Mouse (Mus musculus): Measurements from ENCODE around the gene Reck.

Reck gene

DNA sequence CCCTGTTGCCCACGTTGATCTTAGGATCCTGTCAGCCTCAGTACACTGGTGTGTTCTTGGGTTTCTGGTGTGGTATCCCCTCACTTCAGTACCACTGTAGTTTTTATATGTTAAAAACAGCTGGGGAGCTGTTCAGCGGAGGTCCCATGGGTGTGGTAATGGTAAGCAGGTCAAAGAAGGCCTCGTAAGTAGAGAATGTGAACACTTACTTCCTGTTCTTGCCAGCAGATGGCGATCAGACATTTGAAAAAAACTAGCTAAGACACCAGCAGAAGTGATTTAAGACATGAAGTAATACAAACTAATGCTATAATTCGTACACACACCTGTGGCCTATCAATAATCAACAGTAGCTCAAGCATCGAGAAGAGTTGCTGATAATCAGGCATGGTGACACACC lies 31.1 kb downstream of the Reck start:
- DNase-seq: peak; percentile 55

DNA sequence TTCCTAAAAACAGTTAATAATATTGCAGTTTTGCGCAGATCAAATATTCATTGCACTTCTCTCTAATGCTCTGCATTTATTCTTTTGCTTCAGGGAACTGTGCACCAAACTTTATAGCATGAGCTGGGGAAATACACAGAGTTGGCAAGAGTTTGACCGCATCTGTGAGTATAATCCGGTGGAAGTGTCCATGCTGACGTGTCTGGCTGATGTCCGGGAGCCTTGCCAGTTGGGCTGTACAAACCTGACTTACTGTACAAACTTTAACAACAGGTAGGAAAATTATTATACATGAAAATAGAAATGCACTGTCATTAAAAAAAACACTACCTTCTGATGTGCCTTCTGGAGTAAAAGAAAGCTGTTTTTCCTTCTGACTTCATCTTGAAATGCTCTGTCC lies 42.9 kb downstream of the Reck start:
- DNase-seq: no peak

DNA sequence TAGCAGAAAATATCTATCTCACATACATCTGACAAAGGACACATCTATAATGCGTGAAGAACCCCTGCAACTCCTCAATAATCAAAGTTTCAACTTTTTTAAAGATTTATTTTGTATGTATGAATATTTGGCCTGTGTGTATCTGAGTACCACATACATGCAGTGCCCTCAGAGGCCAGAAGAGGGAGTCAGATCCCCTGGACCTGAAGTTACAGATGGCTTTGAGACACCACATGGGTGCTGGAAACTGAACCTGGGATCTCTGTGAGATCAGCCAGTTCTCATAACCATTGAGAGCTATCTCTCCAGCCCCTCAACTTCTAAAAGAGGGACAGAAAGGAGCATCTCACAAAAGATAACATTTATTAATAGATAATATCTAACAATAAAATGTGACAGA lies 45.3 kb downstream of the Reck start:
- DNase-seq: no peak

- no peak for DNase-seq
Observed at GRCm38 (mm10) chr4:43925125-43925524, 49.8 kb downstream of the Reck start.

DNA sequence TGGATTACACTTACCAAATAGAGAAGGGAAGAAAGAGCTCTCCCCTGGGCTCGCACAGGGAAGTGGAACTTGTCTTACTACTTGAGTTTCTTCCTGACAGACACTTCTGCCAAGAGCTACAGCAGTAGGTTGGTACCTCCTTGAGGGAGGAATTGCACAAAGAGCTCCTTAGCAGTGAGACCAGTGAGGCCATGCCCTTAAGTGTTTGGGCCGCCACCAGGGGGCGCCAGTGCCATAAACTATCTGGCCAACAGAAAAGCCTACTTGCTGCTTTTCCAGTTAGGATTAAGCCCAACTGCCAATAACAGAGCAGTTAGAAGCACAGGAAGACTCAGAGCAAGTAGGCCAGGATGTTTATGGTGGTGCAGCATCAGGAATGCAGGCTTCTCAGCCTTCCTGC lies 50.4 kb downstream of the Reck start:
- DNase-seq: peak; percentile 85

DNA sequence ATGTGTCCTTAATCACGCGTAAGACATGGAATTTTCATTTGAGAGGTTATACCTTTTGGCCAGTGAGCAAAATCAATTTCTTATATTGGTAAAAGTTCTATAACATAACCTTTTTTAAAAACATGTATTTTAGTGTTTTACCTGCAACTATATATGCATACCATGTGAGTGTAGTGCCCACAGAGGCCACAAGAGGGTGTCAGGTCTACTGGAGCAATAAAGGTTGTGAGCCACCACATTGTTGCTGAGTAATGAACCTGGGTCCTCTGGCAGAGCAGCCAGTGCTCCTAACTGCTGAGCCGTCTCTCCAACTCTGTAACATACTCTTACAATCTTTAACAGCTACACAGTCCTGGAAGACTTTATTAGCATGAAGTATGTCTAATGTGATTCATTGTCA lies 52.5 kb downstream of the Reck start:
- peak; percentile 16 for DNase-seq

GRCm38 (mm10) chr4:43931877-43932276 lies 56.5 kb downstream of the Reck start:
- DNase-seq: no peak

DNA sequence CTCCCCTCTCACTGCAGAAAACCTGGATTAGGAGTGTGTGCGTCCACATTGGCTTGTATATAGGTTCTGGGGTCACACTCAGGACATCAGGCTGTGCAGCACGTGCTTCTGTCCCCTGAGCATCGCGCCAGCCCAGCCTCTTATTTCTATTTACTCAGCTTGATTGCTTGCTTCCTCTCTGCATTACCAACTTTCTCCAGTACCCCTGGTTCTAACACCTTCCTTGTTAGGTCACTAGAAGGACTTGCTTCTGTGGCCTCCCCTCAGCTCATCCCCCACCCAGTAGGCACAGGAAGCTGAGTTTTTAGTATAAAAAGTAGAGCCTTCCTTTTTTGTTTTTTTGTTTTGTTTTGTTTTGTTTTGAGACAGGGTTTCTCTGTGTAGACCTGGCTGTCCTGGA lies 60.9 kb downstream of the Reck start:
- DNase-seq: no peak

GRCm38 (mm10) chr4:43936749-43937674 lies 61.7 kb downstream of the Reck start:
- DNase-seq: no peak

GRCm38 (mm10) chr4:43941315-43941714 lies 66.0 kb downstream of the Reck start:
- DNase-seq: no peak

GRCm38 (mm10) chr4:43942421-43942820 lies 67.1 kb downstream of the Reck start:
- DNase-seq: no peak

GRCm38 (mm10) chr4:43947571-43947970 lies 72.2 kb downstream of the Reck start:
- DNase-seq: no peak

DNA sequence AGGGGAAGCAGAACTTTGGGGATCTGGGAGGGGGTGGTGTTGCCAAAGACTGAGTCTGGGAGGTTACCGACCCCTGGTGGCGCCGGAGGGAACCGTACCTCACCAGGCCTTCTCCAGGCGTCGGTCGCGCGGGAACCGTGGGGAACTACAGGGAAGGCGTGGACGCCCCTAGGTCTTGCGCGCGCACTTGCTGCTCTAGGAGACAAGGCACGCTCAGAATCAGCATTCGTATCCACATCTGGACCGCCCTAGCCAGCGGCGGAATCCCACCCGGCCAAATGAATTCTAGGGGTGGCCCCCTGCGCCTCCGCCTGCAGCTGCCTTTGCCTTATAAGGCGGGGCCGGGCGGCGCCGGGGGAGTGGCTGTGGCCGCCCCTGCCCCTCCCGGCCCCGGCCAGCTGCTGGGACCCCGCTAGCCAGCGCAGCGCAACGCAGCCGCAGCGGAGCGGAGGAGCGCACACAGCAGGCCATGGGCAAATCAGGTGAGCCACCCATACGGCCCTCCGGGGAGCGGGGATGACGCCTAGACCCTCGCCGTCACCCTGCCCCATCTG lies 82.0 kb downstream of the Reck start, which contains the start of gene Glipr2:
Gene Glipr2 (plus strand): TSS at position 110 of the 554 bp plus-strand sequence.
- peak; percentile 69 for DNase-seq

DNA sequence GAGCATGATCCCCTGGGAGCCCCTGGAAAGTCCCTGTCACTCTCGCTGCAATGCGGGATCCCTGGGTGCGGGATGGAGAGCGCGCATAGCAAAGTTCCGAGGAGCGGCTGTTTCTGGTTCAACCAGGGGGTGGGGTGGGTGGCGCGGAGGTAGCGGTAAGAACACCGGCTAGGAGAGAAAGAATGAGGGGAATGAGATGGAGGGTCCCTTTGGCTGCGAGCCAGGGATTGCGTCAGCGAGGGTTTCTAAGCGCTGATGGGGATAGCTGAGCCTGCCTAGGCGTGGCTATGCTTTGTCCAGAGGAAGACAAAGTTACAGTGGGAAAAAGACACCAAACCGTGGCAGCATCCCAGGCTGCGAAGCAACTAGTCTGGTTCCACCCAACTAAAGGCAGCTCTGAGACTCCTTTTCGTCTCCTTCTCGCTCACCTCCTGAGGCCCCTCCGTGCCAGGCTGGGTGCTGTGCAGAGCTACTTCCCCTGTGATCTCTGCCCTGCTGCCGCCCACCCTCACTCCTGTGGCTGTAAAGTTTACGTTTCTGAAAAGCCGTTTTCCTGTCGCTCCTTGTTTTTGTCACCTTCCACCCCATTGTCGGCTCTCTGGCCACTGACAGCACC lies 82.6 kb downstream of the Reck start:
- DNase-seq: peak; percentile 41

DNA sequence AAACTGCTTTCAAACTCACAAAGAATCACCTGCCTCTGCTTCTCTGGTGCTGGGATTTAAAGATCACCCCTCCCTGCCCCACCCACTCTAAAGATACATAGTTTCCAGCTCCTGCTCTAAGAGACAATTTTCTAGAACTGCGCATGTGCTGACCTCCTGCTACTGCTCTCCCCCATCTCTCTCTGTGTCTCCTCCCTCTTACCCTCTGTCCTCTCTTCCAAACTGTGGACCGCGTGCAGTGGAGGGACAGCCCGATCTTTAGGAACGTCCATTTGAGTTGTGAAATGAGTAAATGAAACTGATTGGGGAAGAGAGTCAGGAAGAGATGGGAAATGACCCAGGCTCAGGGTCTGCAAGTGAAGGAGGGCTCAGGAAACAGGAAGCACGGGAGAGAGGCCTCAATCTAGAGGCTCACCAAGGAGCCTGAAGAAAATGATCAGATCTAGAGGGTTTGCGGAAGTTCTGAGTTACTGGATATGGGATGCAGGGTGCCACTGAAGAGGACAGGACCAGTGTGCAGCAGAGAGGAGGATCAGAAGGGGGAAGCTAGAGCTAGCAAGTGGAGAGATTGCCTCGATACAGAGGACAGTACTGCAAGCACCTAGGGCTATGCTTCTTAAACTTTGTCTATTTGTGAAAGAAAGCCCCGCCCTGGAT lies 84.3 kb downstream of the Reck start:
- no peak for DNase-seq

GRCm38 (mm10) chr4:43960207-43960606 lies 84.9 kb downstream of the Reck start:
- DNase-seq: no peak

GRCm38 (mm10) chr4:43964326-43964833 lies 89.0 kb downstream of the Reck start:
- DNase-seq: peak; percentile 47

DNA sequence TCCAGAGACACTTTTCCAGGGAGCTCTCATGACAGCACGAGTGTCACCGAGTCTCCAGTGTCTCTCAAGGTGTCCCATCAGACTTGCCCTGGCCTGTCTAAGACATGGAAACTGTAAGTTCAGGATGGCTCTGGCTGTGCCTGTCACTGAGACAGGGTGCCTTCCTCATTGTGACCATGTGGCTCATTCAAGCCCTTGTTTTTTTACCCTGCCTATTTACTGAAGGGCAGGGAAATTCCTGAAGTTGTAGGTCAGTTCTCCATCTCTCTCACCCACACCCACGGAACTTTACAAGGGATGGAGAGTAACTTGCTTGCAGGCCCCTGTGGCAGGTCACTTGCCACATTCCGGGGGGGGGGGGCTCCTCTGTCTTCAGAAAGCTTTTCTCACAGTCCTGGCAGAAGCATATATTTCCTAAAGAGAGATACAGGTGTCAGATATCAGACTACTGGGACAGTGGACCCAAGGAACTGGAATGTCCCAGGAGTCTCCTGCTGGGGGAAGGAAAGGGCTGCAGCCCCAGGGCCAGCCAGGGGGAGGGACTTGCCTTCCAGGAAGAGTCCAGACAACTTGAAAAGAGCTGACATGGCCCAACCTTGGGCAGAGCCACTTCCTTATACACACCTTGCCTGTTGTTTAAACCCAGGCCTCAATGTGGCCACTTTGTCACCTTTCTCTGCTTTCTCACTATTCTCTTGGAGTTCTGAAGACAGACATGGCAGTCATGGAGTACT lies 89.8 kb downstream of the Reck start:
- no peak for DNase-seq

DNA sequence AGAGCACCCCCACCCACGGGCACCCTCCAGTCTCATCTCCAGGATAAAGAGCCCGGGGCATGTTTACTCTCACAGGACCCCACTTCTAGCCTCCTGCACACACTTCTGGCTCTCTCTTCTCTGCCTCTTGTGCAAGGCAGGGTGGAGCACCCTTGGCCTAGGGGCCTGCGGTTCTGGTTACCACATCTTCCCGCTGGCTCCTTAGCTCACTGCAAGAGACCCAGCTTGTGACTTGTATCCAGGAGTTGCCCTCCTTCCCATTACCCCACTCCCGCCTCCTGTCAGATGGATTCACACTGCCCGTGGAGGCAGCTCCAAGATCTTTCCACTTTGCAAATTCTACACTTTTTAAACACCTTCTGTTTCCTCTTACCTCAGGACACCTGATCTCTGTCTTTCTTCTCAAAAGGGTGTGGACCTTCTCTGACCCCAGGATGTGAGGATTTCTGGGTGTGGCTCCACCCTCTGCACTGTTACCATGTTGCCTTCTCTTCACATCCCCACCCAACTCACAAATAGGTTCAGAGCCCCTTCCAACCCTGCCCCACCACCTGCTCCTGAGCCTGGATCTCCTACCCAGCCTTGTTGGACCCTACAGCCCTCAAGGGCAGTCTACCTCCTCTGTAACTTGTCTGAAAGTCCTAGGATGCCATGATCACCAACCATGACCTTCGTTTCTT lies 90.7 kb downstream of the Reck start:
- no peak for DNase-seq

DNA sequence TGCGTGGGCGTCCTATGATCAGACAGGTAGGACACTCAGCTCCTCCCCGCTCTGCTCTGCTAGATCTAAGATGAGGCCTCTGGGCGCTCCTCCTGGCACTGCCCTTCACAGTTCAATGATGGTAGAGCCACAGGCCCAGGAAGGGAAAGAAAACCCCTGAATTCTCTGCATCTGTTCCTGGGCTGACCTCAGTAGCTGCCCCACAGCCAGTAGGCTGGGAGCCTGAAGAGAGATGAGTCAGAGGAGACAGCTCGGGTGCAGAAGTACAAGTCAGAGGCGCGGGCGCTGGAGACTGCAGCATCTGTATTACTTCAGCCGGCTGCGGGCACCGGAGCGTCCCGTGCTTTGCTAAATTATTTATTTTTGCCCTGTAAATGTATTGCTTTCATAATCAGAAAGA lies 93.3 kb downstream of the Reck start:
- peak; percentile 73 for DNase-seq

DNA sequence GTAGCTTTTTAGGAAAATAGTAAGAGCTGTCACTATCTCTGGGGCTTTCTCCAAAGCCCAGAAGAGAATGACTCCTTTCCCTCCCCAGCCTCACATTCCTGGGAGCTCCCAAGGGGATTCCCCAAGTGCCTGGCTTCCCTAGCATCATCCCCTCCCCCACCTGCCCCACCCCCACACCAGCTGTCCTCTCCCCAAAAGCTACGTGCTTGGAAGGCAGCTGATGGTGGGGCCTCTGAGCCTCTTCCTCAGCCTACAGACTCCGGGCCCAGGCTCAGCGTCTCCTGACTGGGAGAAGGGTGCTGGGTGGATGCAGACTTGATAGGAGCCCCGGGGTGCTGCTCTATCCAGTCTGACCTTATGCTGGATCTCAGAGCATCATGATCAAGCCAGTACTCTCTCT lies 94.0 kb downstream of the Reck start:
- no peak for DNase-seq
